Mouse (Mus musculus) frontal cortex, adult 2 months (tissue): ENCODE results near the gene Irgm1. TPM values are rescaled to one million over a fixed set of nuclear protein-coding genes. Genes with fewer than 3 reads are reported as not detected.

Experiments
- DNase-seq, 2 experiments: peaks; one replicate each; pipeline ENCODE4 v3.0.0; 2022; ENCODE audit warnings: low spot score in 1 of 2; ENCODE audit errors: extremely low spot score in 1 of 2
- polyA plus RNA-seq: library from polyadenylated mRNA; depleted of rRNA; stranded (reverse); fragments of >200 nt; gene quantifications from 2 replicates; pipeline ENCODE4 v1.2.3, GENCODE M21; 2012; rRNA removed

The Irgm1 gene
- polyA plus RNA-seq, 1 experiment = 12.7 TPM

DNA sequence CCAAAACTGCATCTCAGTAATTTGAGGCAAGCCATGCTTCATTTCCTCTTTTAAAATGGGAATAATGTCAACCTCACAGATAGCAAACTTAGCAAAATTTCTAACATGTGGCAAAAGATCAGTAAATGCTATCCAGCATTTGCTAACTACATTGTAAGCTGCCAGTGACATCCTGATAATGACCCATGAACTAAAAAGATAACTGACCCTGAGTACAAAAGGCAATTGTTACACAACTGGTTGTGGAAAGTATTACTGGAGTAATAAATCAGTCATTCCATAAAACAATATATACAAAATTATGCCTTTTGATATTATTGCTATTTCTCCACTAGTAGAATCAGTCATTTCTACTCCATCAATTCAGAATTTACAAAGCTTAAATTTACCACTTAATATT, 57.7 kb downstream of the Irgm1 start:
- no peak for DNase-seq

Other genes starting within 250 kb of the Irgm1 start
- gene Rack1, start 71.4 kb downstream of the Irgm1 start, polyA plus RNA-seq = 453 and 472 TPM in 2 replicates
- gene Trim41, start 54.3 kb downstream of the Irgm1 start, polyA plus RNA-seq = 41.4 and 47.6 TPM in 2 replicates
- gene Trim7, start 45.5 kb downstream of the Irgm1 start, polyA plus RNA-seq = 3.7 and 4.6 TPM in 2 replicates
- gene Gm12184, start 45.0 kb downstream of the Irgm1 start, polyA plus RNA-seq = 24.1 and 28.7 TPM in 2 replicates
- 0.13 and 0.18 TPM in 2 replicates for gene Gm5431, start 30.5 kb upstream of the Irgm1 start, polyA plus RNA-seq
- gene Psme2b, start 74.5 kb upstream of the Irgm1 start, polyA plus RNA-seq = 0.90 and 1.5 TPM in 2 replicates
- 0.10 and 0.11 TPM in 2 replicates for gene Olfr56, start 107.2 kb upstream of the Irgm1 start, polyA plus RNA-seq
- 0.42 and 0.64 TPM in 2 replicates for gene 9930111J21Rik1, start 107.7 kb upstream of the Irgm1 start, polyA plus RNA-seq
- 0.08 and 0.12 TPM in 2 replicates for gene Gm12185, start 120.5 kb upstream of the Irgm1 start, polyA plus RNA-seq
- 1.3 and 1.8 TPM in 2 replicates for gene Tgtp1, start 122.5 kb upstream of the Irgm1 start, polyA plus RNA-seq
- 1.3 TPM in 2 replicates for gene 9930111J21Rik2, start 179.6 kb upstream of the Irgm1 start, polyA plus RNA-seq
- 1.4 and 1.6 TPM in 2 replicates for gene Tgtp2, start 192.5 kb upstream of the Irgm1 start, polyA plus RNA-seq
- gene Ifi47, start 204.9 kb upstream of the Irgm1 start, polyA plus RNA-seq = 1.7 and 2.0 TPM in 2 replicates
- gene Olfr1396, start 243.2 kb upstream of the Irgm1 start, polyA plus RNA-seq = not detected in 2 replicates